Mouse (Mus musculus): ENCODE measurements at regions not wholly inside any gene's neighbourhood (a gene's known extent, or its start where the extent isn't known, plus 50 kb on each side); places are given as distances from the start of the nearest gene placed in this dataset.
A peak's percentile ranks its signal among the peaks of the same experiment; 100 is the strongest.

DNA sequence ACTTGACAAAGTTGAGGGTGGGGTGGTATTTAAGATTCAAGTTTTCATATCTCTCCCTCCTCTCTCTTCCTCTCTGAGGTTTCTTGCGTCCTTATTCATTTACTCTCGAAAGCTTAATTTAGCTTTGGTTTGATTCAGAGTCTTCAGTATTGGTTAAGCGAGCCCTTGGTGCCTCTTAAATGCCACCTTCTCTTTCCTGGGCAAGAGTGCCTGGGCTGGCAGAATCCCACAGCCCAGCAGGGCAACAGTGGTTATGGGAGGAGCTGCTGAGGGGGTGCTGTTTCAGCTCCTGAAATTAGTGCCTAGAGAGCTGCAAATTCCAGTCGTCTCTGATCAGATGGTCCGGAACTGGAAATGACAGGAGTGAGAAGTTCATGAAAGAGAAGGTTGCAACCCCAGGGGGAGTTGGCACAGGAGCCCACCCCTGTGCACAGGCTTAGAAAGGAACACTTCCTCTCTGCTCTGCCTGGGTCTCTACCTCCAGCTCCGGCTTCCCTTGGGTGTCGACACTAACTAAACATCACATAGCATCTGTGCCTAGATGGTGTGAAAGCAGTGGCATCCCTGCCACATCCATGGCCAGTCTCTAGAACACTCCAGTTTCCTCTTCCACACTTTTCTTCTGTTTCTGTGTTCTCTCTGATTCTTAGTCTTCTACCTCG lies 125.2 kb upstream of the Tent5a start:
- no peak for DNase-seq (ENCODE audit: low spot score in 2 of 2)

DNA sequence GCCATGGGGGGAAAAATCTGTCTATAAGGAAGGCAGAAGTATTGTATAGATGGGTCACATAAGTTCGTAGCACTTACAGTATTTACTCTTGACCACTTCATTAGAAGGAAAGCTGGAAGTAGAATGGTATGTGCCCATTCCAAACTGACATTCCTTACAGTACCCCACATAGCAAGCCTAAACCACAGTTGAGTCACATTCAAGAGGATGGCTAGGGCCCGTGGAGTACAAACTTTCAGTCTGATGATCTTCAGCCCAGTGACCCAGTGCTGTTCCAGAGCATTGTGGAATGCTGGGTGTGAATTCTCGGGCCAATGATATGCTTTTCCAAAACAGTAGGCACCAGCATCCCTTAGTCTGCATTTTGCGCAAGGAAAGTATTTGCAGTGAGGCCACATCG lies 124.2 kb upstream of the Tent5a start:
- no peak for DNase-seq (ENCODE audit: low spot score in 2 of 2)

DNA sequence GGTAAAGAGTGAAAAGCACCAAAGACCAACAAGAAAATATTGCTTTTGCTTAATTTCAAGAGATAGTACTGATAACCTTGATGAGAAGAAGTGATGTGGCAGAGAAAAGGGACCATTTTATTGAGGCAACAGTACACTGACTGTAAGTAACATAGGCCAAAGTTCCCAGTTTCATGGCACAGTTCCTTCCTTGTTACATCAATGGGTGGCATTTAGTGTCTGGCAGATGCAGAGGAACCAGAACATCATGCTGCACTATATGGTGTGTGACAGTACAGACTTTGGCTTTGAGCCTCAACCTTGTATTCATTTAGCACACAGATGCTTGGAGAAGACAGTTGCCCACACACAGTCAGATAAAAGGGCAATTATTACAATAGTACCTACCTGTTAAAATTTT lies 123.7 kb upstream of the Tent5a start:
- no peak for DNase-seq (ENCODE audit: low spot score in 2 of 2)

DNA sequence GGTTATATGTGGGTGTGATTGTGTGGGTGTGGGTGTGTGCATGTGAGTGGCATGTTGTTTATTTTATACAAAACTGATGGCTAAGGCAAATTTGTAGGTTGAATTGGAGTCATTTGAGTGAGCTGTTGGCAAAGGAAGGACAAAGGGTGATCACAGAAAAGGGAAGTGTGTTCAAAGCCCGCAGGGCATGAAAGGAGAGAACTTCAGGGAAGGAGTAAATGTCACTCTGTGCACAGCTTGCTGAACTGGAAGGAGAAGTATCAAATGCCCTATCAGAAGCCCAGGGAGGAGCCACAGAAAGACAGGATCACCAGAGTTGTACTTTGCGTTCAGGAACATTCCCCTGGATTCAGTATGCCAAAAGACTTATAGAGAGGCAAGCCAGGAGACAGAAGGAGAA lies 122.3 kb upstream of the Tent5a start:
- DNase-seq (ENCODE audit: low spot score in 2 of 2), result no peak

DNA sequence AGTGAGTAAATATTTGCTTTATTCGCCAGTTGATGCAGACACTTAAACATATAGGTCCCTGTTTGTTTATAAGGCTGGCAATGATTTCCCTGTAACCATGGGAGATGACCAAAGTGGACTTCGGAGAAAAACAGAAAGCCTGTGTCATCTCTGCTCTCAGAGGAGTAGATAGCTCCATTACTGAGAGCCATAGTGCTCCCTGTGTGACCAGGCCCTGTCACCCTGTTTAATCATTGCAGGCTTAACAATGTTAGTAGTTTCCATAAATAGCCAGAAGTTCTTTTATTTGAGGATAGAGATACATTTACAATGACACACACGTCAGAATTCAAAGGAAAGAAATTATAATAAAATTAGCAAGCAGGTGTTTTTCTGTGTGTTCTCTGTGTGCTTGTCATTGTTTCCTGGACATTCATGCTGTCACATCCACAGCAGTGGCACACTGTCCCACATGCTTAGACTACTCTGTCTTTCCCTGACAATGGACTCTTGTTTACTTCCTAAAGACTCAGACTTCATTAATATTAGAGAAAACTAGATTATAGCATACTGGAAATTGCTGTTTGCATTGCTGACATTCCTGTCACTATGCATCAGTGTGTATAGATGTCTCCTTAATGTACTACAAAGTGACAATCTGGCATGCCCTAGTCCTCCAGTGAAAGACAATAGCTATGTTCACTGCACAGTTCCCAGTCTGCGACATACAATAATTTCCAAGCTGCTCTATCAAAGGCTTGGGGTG lies 115.8 kb upstream of the Tent5a start:
- DNase-seq (ENCODE audit: low spot score in 2 of 2), result no peak

DNA sequence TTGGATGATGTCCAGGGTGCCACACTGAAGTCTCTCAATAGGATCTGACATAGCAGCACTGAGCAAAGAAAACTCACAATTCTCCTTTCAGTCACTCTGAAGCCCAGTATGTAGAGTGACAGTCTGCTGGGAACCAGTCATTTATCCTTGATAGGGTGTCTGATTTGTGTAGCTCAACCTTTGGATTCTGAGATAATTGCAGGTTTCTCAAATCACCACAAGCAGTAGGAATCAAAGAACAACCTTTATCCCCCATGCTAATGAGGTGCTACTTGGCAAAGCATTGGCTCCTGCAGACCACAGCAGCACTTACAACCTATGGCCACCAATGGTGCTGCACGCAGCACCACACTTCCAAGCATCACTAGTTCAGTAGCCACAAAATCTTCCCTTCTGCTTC lies 112.5 kb upstream of the Tent5a start:
- no peak for DNase-seq (ENCODE audit: low spot score in 2 of 2)

DNA sequence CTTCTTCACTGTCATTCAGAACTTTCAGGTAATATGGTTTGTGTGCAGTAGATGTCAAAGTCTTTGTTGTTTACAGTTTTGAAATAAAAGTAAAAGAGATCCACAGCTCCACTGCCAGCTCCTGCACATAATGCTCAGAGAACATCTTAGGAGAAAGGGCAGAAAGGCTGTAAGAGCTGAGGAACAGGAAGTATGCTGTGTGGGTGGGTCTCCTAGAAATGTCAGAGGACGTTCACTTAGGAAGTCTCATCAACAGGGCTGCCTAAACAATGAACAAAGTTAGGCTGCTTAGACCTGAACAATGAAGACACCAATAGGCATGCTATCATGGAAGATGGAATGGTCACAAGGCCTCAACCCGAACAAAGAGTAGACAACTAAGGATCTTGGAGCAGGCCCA lies 105.1 kb upstream of the Tent5a start:
- DNase-seq (ENCODE audit: low spot score in 2 of 2), result no peak

DNA sequence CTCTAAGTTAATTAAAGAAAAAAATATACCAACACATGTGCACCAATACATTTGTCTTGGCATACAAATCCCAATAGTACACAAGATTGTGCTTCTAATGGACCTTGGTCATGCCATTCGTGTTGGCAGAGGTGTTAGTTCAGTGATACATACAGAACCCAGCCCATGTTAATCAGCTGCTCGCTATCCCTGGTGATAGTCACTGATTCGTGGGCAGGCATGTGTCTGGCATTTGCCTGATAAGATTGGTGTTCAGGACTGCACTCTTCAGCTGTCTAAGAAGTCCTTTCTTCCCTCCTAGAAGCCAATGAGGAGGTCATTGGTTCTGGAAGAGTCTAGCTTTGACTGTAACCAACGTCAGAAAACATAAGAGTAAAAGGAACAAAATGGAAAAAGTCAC lies 99.7 kb upstream of the Tent5a start:
- no peak for DNase-seq (ENCODE audit: low spot score in 2 of 2)

DNA sequence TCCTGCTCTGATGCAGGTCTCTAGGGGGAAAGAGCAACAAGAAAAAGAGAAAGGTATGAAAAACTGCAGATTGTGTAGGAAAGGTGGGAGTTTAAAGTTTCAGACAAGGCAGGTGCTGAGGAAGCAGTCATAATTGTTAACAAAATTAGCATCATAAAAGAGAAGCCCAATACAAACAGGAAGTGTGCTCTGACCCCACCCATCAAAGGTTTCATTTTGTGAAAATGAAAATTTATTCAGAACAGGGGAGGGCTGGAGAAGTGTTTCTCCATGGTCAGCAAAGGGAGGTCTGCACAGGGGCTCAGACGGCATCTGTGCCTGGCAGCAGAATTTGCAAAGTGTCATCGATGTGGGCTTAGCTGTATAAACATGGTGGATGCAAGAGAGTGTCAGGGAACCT lies 96.8 kb upstream of the Tent5a start:
- no peak for DNase-seq (ENCODE audit: low spot score in 2 of 2)

DNA sequence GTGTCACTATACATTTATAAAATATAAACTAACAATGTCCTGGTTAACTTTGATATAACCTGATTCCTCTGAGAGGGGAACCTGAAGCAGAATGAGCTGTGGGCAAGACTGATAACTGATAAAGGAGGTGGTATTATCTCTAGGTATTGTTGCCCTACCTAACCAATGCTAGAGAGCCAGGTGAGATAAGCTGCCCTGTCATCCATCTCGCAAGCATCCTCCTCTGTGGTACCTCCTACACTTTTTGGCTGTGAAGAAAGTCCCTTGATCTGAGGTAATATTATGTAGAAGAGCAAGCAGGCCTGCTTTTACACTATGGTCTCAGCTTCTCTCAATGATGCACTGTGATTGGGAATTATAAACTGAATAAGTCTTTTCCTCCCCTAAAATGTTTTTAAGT lies 87.2 kb upstream of the Tent5a start:
- DNase-seq (ENCODE audit: low spot score in 2 of 2), result no peak

DNA sequence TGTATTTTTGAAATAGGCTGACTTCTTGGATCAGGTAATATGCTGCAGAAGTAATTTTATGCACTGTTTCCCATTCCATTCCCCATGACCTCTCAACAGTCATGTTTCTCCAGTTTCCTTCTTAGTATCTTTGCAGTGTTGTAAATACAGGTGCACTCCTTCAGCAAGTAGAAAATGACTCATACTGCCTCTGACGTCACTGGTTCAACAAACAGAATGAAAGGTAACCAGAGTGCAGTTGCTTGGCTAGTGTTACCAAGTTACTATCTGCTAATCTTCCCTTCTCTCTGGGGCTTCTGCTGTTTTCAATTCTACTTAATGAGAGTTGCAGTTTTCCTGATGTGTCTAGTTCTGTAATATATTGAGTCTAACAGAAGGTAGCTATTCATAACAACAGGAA lies 86.7 kb upstream of the Tent5a start:
- no peak for DNase-seq (ENCODE audit: low spot score in 2 of 2)

DNA sequence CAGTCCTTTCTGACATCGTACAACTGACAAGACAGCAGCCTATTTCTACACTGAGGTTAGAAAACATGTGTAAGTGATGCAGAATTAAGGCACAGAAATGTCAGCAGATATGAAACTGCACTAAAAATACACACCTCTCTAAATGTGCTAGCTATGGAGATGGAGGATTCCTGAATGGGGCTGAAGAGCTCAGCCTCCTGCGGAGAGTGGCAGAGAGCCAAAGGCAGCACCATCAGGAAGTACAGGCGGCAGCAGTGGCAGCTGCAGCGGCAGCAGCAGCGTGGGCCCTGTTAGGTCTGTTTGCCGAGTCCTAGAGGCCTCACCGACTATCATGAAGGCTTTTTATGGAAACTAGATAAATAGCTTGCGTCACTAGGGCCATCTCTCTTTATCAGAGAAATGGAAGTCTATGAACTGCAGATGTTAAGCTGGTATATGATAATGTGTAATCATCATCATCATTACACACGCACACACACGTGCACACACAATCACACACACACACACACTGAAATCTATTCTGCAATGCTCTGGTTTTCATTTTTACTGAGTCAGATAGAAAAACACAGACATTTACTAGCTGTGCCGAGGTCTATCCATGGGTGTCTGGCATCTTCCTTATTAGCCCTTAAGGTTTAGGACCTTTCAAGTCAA lies 83.6 kb upstream of the Tent5a start:
- DNase-seq (ENCODE audit: low spot score in 2 of 2), result peak; percentile 52 to 71

DNA sequence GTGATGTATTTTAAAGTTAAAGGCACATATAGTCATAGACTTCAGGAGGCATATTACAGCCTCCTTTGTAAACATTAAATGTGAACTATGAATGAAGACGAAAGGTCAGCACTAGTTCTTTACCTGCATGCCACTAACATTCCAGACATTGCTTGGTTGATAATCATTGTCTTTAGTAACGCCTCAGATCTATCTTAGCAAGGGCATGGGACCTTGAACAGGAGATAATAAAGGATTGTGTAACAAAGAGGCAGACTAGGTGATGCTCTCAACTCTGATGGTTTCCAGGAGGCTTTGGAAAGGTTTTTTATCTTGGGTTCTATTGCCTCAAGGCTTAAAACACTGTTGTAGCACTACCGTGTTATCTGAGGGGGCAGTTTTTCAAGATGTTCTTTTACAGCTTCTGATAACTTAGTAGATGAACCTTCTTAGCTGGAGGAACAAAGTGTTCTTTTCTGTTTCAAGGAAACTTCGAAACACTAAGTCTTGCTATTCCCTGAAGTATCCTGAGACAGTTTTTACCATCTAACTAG lies 82.9 kb upstream of the Tent5a start:
- DNase-seq (ENCODE audit: low spot score in 2 of 2), result no peak

DNA sequence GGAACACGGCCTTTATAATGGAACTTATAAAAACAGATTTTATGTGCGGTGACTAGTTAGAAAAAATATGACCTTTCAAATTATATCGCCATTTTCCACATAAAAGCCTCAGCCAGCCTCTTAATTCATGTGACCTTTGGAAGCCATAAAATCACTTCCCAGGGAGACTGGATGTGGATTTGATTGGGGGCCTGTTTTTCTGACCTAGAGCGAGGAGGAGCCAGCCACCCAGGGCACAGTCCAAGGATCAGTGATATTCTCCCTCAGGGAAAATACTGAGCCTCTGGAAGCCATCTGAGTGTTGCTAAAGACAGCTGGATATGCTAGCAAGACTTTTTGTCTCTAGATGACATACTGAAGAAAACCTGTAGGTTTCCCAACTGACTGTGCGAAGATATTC lies 81.3 kb upstream of the Tent5a start:
- DNase-seq (ENCODE audit: low spot score in 2 of 2), result no peak

DNA sequence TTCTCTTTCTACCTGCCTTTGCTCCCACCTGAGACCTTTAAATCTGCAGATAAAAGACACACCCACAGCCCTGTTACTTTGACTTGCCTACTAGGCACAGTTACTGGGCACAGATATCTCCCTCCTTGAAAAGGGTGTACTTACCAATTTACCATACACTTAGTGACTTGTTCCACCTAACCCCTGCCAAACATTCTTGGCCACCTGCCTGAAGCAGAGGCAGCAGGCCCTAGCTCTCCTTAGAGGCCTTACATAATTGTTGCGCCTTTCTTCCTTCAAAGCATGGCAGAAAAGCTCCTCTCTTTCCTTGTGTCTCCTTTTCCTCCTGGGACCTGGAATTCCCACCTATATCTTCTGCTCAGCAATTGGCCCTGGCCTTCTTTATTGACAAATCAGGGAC lies 80.4 kb upstream of the Tent5a start:
- no peak for DNase-seq (ENCODE audit: low spot score in 2 of 2)

DNA sequence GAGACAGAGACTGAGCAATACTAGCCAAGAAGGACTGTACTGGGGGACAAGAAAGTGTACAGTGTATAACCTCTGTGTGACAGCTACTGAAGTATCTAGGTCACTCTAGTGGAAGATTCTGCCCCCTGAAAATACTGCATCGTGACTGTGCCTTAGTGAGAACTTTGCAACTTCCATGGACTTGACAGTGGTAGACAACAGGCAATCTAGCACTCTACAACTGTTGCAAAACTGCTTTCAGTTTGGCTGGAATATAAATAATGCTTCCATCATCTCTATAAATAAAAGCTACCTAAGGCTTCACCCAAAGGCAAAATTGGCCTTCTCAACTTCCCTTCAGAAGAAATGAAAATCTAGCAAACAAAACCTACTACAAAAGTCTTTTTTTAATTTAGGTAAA lies 74.6 kb upstream of the Tent5a start:
- DNase-seq (ENCODE audit: low spot score in 2 of 2), result no peak

DNA sequence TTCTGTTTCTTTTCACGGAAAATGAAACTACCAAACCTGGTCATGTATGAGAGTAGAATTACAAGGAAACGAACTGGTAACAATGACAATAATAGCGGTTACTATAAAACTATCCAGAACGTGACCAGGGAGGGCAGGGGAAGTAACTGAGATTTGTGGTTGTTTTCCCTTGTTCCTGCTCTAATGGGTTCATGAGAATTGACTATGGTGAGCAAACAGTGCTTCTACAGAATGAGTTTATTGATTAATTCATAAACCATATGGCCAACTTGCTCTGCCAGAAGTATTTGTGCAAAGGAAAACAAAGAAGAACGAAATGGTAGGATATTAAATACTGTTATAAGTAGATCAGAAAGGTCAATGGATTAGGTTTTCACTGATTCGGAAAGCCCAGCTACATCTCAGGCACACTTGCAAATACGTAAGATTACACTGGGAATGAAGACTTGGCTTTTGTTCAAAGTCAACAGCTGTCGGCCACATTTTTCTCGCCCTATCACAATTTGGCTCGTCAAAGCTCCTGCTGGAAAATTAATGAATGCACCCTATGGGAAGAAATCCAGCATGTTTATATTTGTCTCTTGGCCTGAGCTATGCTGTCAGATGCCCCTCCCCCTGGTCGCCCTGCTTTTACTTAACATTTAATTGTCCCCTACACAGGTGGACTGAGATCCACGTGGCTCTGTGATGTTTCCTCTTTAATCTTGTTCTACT lies 73.6 kb upstream of the Tent5a start:
- no peak for DNase-seq (ENCODE audit: low spot score in 2 of 2)

DNA sequence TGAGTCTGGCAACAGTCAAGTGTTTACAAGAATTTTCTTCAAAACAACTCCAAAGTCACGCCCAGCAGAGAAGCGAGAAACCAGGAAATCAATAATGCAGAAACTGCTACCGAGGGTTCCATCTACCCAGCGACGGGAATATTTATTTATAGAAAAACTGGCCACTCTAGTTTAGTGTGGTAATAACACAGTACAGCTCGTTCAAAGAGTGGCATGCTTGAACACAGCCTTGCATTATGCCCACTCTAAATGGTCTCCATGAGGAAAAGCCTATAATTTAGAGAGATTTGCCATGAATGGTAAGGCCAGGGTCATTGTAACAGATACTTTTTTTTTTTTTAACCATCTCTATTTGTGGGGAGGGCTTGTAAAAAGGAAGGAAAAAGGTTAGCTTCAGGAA lies 67.8 kb upstream of the Tent5a start:
- DNase-seq (ENCODE audit: low spot score in 2 of 2), result no peak

DNA sequence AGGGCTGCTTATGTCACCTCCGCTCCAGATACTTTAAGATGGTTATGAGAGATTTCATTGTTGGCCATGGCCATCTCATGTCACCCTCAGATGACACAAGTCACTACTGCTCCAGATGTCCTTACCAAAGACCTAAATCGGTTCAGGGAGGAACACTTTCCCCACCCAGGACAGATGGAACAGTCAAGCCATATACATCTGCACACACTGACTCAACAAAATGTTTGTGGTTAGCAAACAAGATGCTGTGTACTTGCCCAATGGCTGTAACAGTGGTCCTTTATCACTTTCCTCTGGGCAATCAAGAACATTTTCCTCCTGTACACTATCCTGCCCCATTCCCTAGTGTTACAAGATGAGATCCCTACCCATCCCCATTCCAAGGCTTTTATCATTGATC lies 64.1 kb upstream of the Tent5a start:
- DNase-seq (ENCODE audit: low spot score in 2 of 2), result no peak

DNA sequence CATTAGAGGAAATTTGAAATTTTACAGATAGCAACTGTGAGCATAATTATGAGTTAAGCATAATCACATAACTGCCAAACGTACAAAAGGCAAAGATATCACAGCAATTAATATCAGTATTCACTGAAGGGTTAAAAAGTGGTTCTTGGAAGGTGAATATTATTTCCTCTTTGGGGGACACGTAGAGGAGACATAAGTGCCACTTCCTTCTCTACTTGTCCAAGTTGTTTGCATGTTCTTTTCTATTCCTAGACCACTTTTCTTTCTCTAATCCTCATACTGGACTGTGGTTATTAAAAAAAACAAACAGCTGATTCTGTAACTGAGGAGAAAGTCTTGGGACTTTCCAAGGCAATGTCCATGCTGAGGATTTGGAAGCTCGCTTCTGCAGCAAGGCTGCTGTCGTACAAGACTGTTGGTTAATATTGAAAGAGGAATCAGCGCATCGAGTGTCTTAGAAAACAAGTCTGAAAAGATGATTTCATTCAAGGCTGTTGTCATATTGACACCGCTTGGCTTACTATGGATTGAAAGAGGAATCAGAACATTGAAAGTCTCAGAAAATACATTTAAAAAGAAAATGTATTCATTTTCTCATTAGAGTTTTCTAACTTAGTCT lies 61.7 kb upstream of the Tent5a start:
- no peak for DNase-seq (ENCODE audit: low spot score in 2 of 2)

DNA sequence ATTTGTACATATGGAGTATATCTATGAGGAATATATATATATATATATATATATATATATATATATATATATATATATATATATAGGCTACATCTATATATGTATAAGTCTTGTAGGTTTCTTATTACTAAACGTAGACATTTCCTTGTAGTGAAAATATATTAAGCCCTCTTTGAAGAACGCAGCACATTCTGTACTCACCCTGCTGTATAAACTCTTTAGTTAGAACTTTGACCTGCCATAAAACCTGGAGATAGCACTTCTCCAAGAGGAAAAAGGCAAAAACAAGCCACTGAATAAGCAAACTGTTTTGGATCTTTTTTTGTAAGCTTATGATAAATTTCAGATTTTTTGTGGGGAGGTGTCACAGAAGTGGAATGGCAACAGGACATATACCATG lies 55.3 kb upstream of the Tent5a start:
- DNase-seq (ENCODE audit: low spot score in 2 of 2), result no peak
